8 mouse cellular contexts compared by ENCODE assay signal in genomic region chr7:70360611-70361382, GRCm38 (mm10). TPM values are rescaled to one million over a fixed set of nuclear protein-coding genes. Genes with fewer than 3 reads are reported as not detected.
DNase-seq lines count a peak whose midpoint lies in the region; ATAC-seq and TF ChIP-seq lines count a peak whose summit lies in the region.

No protein-coding gene starts in this region.

- H3K9me3 ChIP-seq in lung, postnatal 0 days (ENCODE audit: low read length): no peaks in the 10 kb centered on the region
- H3K9me3 ChIP-seq in heart, embryonic 12.5 days (replicated peaks): no peaks in the 10 kb centered on the region
- no peaks in the 10 kb centered on the region for H3K9me3 ChIP-seq in neural tube, embryonic 11.5 days (ENCODE audit: control insufficient read depth, low read length)

- H3K27me3 ChIP-seq in lung, postnatal 0 days (replicated peaks; ENCODE audit: insufficient read depth, low read length): no peaks in the 10 kb centered on the region
- peaks cover 29% of the 10 kb centered on the region for H3K27me3 ChIP-seq in heart, embryonic 12.5 days (replicated peaks)
- no peaks in the 10 kb centered on the region for H3K27me3 ChIP-seq in neural tube, embryonic 11.5 days (ENCODE audit: control insufficient read depth, insufficient read depth, low read length)

- H3K9ac ChIP-seq in lung, postnatal 0 days (replicated peaks; ENCODE audit: low read depth): peak overlapping the region; percentile 98
- peak overlapping the region; percentile 92 for H3K9ac ChIP-seq in heart, embryonic 12.5 days
- H3K9ac ChIP-seq in neural tube, embryonic 11.5 days (ENCODE audit: low read length): peak overlapping the region; percentile 99

- no peak for TF ChIP-seq CTCF in lung, postnatal 0 days (IDR thresholded peaks at IDR 0.05)

- no peaks in the 10 kb centered on the region for H3K4me1 ChIP-seq in lung, postnatal 0 days (ENCODE audit: insufficient read depth, low read depth, low read length)
- peaks cover 22% of the 10 kb centered on the region; the same call in 1 of the 2 replicates for H3K4me1 ChIP-seq in heart, embryonic 12.5 days (replicated peaks)
- peaks cover 20% of the 10 kb centered on the region for H3K4me1 ChIP-seq in neural tube, embryonic 11.5 days (ENCODE audit: control insufficient read depth, insufficient read depth, low read length)

- H3K4me2 ChIP-seq in lung, postnatal 0 days (replicated peaks; ENCODE audit: low read depth, low read length): peak overlapping the region; percentile 89
- peak overlapping the region; percentile 86 for H3K4me2 ChIP-seq in heart, embryonic 12.5 days
- H3K4me2 ChIP-seq in neural tube, embryonic 11.5 days (ENCODE audit: low read depth): peak overlapping the region; percentile 96

- 0 out of 2 replicates have a peak, but pooled peaks cover 5% of the 10 kb centered on the region for H3K36me3 ChIP-seq in lung, postnatal 0 days (ENCODE audit: insufficient read depth, low read length)
- H3K36me3 ChIP-seq in heart, embryonic 12.5 days: peaks cover 10% of the 10 kb centered on the region
- peaks cover 9% of the 10 kb centered on the region for H3K36me3 ChIP-seq in neural tube, embryonic 11.5 days (ENCODE audit: control insufficient read depth, insufficient read depth, low read length)

- H3K27ac ChIP-seq in lung, postnatal 0 days (ENCODE audit: low read length): peak overlapping the region; percentile 97
- peak overlapping the region; percentile 98 for H3K27ac ChIP-seq in heart, embryonic 12.5 days (ENCODE audit: poor library complexity, severe bottlenecking)
- peak overlapping the region; percentile 99 for H3K27ac ChIP-seq in neural tube, embryonic 11.5 days (ENCODE audit: low read depth, low read length)

- intact Hi-C loops in left cerebral cortex, postnatal 4 days (cut with DNase I): loop anchor here (10.0 kb wide), 1 partner anchor 1386 kb away; no protein-coding TSS in a partner anchor

- 3% methylated on average over 52 of the region's 84 CpGs for WGBS in lung, postnatal 0 days
- 18% methylated on average over 77 of the region's 84 CpGs for WGBS in heart, embryonic 12.5 days
- WGBS in neural tube, embryonic 11.5 days: under 1% methylated on average over 51 of the region's 84 CpGs

- TF ChIP-seq EP300 in lung, postnatal 0 days (IDR thresholded peaks at IDR 0.05): no peak

- H3K4me3 ChIP-seq in lung, postnatal 0 days (ENCODE audit: low read depth, low read length): peak overlapping the region; percentile 88
- peak overlapping the region; percentile 93 for H3K4me3 ChIP-seq in heart, embryonic 12.5 days
- peak overlapping the region; percentile 96 for H3K4me3 ChIP-seq in neural tube, embryonic 11.5 days (ENCODE audit: low read depth, low read length)

- peak; percentile 16 for ATAC-seq in lung, postnatal 0 days
- no peak for ATAC-seq in heart, embryonic 12.5 days (ENCODE audit: insufficient number of reproducible peaks, low FRiP score)
- ATAC-seq in neural tube, embryonic 11.5 days (ENCODE audit: insufficient read depth, low FRiP score, low TSS enrichment): no peak

- peak; percentile 76 for DNase-seq in lung, postnatal 0 days (ENCODE audit: low spot score)
- no peak for DNase-seq in lung, postnatal 36 days
- peak; percentile 45 for DNase-seq in embryo, embryonic 10 days (ENCODE audit: low spot score)
- DNase-seq in kidney, postnatal 10 days: peak; percentile 62
- peak; percentile 51 for DNase-seq in neural tube, embryonic 11.5 days (ENCODE audit: low spot score)
- no peak for DNase-seq in right cerebral cortex, postnatal 14 days
- DNase-seq in left cerebral cortex, postnatal 4 days: no peak

RNA-seq across cellular contexts. Expression of gene Nr2f2, which starts 5.7 kb away (rescaled TPM):
- 72.7 and 89.1 TPM in 2 replicates for polyA plus RNA-seq in lung, postnatal 0 days (2015; fragmentation: Nextera tagmentation; extraction: Ambion mirVana)
- 26.5 and 27.7 TPM in 2 replicates for polyA plus RNA-seq in heart, embryonic 12.5 days (2016; fragmentation: Nextera tagmentation; extraction: Ambion mirVana)
- polyA plus RNA-seq in neural tube, embryonic 11.5 days (2014; fragmentation: Nextera tagmentation; extraction: Ambion mirVana): 88.5 and 95.9 TPM in 2 replicates
- total RNA-seq in left cerebral cortex, postnatal 4 days (2021): 10 to 100 TPM; 68.7 to 96.1 TPM

Comparison
In these comparisons a context has a peak if more than half of its experiments do, and no peak if none do; other contexts are left out.
1. DNase-seq: peak in lung, postnatal 0 days (single experiment), embryo, embryonic 10 days (single experiment), kidney, postnatal 10 days (single experiment) and neural tube, embryonic 11.5 days (single experiment); none in lung, postnatal 36 days (single experiment), right cerebral cortex, postnatal 14 days (single experiment) and left cerebral cortex, postnatal 4 days (single experiment).
2. Peak in every context shown above with its lines, with median percentiles within 50 percentile points of each other: H3K27ac ChIP-seq, H3K4me2 ChIP-seq, H3K4me3 ChIP-seq and H3K9ac ChIP-seq.